Mouse (Mus musculus): ENCODE data around the gene Glrp1. TPM values are rescaled to one million over a fixed set of nuclear protein-coding genes. Genes with fewer than 3 reads are reported as not detected.

The Glrp1 gene
- polyA plus RNA-seq (2015; fragmentation: Nextera tagmentation; extraction: Ambion mirVana) = 0.21 and 0.28 TPM in 2 replicates

GRCm38 (mm10) chr1:88509789-88510188, at the start of gene Glrp1:
Gene Glrp1, minus strand, starts transcription at chr1:88510066.
- no peak within 1 kb of the TSS for H3K9ac ChIP-seq (ENCODE audit: low read length)
- H3K27ac ChIP-seq (ENCODE audit: low read length) = no peak within 1 kb of the TSS
- no peak for ATAC-seq (ENCODE audit: low read depth)
- no peak within 1 kb of the TSS for H3K4me2 ChIP-seq (ENCODE audit: low read depth, low read length)
- 55% methylated on average over 8 of the region's 8 CpGs for WGBS
- no peak within 1 kb of the TSS for H3K4me3 ChIP-seq (ENCODE audit: low read length)
- H3K4me1 ChIP-seq (replicated peaks; ENCODE audit: control insufficient read depth, insufficient read depth, low read length) = peaks cover 9% of the 10 kb centered on the region; the same call in 1 of the 2 replicates
- no peaks in the 10 kb centered on the region for H3K27me3 ChIP-seq (ENCODE audit: control insufficient read depth, insufficient read depth, low read depth, low read length)
- H3K9me3 ChIP-seq (ENCODE audit: control insufficient read depth, low read length) = no peaks in the 10 kb centered on the region
- no peaks in the 10 kb centered on the region for H3K36me3 ChIP-seq (ENCODE audit: control insufficient read depth, insufficient read depth, low read length)

GRCm38 (mm10) chr1:88559258-88559657, 49.4 kb upstream of the Glrp1 start:
- H3K4me1 ChIP-seq (replicated peaks; ENCODE audit: control insufficient read depth, insufficient read depth, low read length) = peaks cover 23% of the 10 kb centered on the region
- no peaks in the 10 kb centered on the region for H3K27me3 ChIP-seq (ENCODE audit: control insufficient read depth, insufficient read depth, low read depth, low read length)
- no peak overlapping the region; the same call in 1 of the 2 replicates for H3K9ac ChIP-seq (ENCODE audit: low read length)
- peak; percentile 79 for ATAC-seq (ENCODE audit: low read depth)
- 0 out of 2 replicates have a peak overlapping the region, but pooled peaks have one; percentile 27 for H3K27ac ChIP-seq (ENCODE audit: low read length)
- H3K36me3 ChIP-seq (ENCODE audit: control insufficient read depth, insufficient read depth, low read length) = no peaks in the 10 kb centered on the region
- H3K9me3 ChIP-seq (ENCODE audit: control insufficient read depth, low read length) = 0 out of 2 replicates have a peak, but pooled peaks cover 2% of the 10 kb centered on the region
- H3K4me2 ChIP-seq (ENCODE audit: low read depth, low read length) = peak overlapping the region; percentile 32; the same call in 1 of the 2 replicates
- 3% methylated on average over 7 of the region's 7 CpGs for WGBS
- H3K4me3 ChIP-seq (ENCODE audit: low read length) = no peak overlapping the region

GRCm38 (mm10) chr1:88558793-88559192, 48.9 kb upstream of the Glrp1 start:
- H3K9ac ChIP-seq (ENCODE audit: low read length) = no peak overlapping the region
- no peak overlapping the region for H3K4me3 ChIP-seq (ENCODE audit: low read length)
- no peak for ATAC-seq (ENCODE audit: low read depth)
- no peaks in the 10 kb centered on the region for H3K36me3 ChIP-seq (ENCODE audit: control insufficient read depth, insufficient read depth, low read length)
- H3K9me3 ChIP-seq (ENCODE audit: control insufficient read depth, low read length) = 0 out of 2 replicates have a peak, but pooled peaks cover 2% of the 10 kb centered on the region
- H3K27me3 ChIP-seq (ENCODE audit: control insufficient read depth, insufficient read depth, low read depth, low read length) = no peaks in the 10 kb centered on the region
- no peak overlapping the region for H3K4me2 ChIP-seq (ENCODE audit: low read depth, low read length)
- H3K4me1 ChIP-seq (replicated peaks; ENCODE audit: control insufficient read depth, insufficient read depth, low read length) = peaks cover 23% of the 10 kb centered on the region
- H3K27ac ChIP-seq (ENCODE audit: low read length) = no peak overlapping the region

- H3K4me1 ChIP-seq (replicated peaks; ENCODE audit: control insufficient read depth, insufficient read depth, low read length) = peaks cover 23% of the 10 kb centered on the region
These were observed 46.5 kb upstream of the Glrp1 start for GRCm38 (mm10) chr1:88556401-88556800.

DNA sequence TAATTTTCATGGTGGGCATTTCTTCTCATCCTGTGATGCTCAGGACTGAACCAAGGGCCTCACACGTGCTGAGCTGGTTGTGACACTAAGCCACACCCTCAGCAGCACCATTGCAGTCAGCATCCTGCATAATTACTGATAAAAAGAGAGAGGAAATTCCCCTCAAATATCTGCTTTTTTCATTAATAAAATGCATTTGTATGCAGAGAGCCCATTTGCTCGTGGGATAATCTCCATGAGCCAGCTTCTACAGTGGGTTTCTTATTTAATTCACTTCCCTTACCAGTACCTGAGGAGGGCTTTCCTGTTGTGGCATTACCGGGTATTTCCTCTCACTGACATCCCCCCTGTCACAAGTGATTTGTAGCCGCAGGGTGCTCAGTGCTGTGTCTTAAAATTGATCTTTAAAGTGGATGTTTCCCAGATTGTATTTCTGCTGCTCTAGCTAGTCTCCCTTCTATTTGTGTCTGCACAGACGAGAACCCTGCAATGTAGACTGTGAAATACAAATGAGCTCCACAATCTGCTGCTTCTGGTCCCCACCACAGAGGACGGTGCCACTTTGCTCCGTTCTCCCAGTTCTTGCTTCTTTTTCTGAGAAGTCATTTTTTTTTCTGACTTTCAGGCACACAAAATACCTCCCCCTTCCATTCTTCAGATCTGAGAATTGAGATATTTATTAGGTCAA, 43.8 kb upstream of the Glrp1 start:
- Histone ChIP-seq H3K4me3 (ENCODE audit: low read length) (no peak overlapping the region), H3K27ac (ENCODE audit: low read length) (no peak overlapping the region), H3K27me3 (ENCODE audit: control insufficient read depth, insufficient read depth, low read depth, low read length) (no peaks in the 10 kb centered on the region), H3K4me1 (replicated peaks; ENCODE audit: control insufficient read depth, insufficient read depth, low read length) (no peaks in the 10 kb centered on the region), H3K36me3 (ENCODE audit: control insufficient read depth, insufficient read depth, low read length) (no peaks in the 10 kb centered on the region), H3K4me2 (ENCODE audit: low read depth, low read length) (no peak overlapping the region), H3K9me3 (ENCODE audit: control insufficient read depth, low read length) (0 out of 2 replicates have a peak, but pooled peaks cover 2% of the 10 kb centered on the region), H3K9ac (ENCODE audit: low read length) (no peak overlapping the region)
- no peak for ATAC-seq (ENCODE audit: low read depth)
- 38% methylated on average over 7 of the region's 7 CpGs for WGBS

More at GRCm38 (mm10) chr1:88556401-88556800, 46.5 kb upstream of the Glrp1 start:
- ATAC-seq (ENCODE audit: low read depth) = no peak
- Histone ChIP-seq H3K27ac (ENCODE audit: low read length) (no peak overlapping the region), H3K36me3 (ENCODE audit: control insufficient read depth, insufficient read depth, low read length) (no peaks in the 10 kb centered on the region), H3K9me3 (ENCODE audit: control insufficient read depth, low read length) (0 out of 2 replicates have a peak, but pooled peaks cover 2% of the 10 kb centered on the region), H3K27me3 (ENCODE audit: control insufficient read depth, insufficient read depth, low read depth, low read length) (no peaks in the 10 kb centered on the region), H3K4me2 (ENCODE audit: low read depth, low read length) (no peak overlapping the region), H3K4me3 (ENCODE audit: low read length) (no peak overlapping the region), H3K9ac (ENCODE audit: low read length) (no peak overlapping the region)
- WGBS = 85% methylated on average over 11 of the region's 11 CpGs

GRCm38 (mm10) chr1:88549263-88549662, 39.4 kb upstream of the Glrp1 start:
- WGBS = 80% methylated on average over 1 of the region's 1 CpGs
- Histone ChIP-seq H3K4me3 (ENCODE audit: low read length) (no peak overlapping the region), H3K27me3 (ENCODE audit: control insufficient read depth, insufficient read depth, low read depth, low read length) (no peaks in the 10 kb centered on the region), H3K36me3 (ENCODE audit: control insufficient read depth, insufficient read depth, low read length) (no peaks in the 10 kb centered on the region), H3K9me3 (ENCODE audit: control insufficient read depth, low read length) (no peaks in the 10 kb centered on the region), H3K9ac (ENCODE audit: low read length) (no peak overlapping the region), H3K27ac (ENCODE audit: low read length) (no peak overlapping the region), H3K4me1 (replicated peaks; ENCODE audit: control insufficient read depth, insufficient read depth, low read length) (no peaks in the 10 kb centered on the region), H3K4me2 (ENCODE audit: low read depth, low read length) (no peak overlapping the region)
- no peak for ATAC-seq (ENCODE audit: low read depth)

DNA sequence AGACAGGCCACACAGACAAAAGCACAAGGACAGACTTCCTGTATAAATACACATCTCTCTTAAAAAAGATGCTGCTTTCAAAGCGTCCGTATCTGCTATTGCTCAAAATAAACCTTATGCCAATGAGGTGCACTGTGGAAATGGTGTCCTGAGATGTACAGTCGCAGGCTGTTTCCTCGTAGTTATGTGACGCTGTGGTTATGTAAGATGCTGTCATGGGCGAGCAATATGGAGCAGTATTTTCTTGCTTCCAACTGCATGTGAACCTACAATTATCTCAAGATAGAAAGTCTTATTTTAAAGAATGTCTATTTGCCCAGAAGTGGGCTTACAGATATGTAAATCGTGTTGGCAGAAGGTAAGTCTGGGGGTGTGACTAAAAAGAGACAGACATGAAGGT, 37.3 kb upstream of the Glrp1 start:
- H3K27ac ChIP-seq (ENCODE audit: low read length) = no peak overlapping the region
- no peaks in the 10 kb centered on the region for H3K9me3 ChIP-seq (ENCODE audit: control insufficient read depth, low read length)
- no peaks in the 10 kb centered on the region for H3K27me3 ChIP-seq (ENCODE audit: control insufficient read depth, insufficient read depth, low read depth, low read length)
- 67% methylated on average over 7 of the region's 7 CpGs for WGBS
- H3K4me2 ChIP-seq (ENCODE audit: low read depth, low read length) = no peak overlapping the region
- ATAC-seq (ENCODE audit: low read depth) = no peak
- H3K4me1 ChIP-seq (replicated peaks; ENCODE audit: control insufficient read depth, insufficient read depth, low read length) = no peaks in the 10 kb centered on the region
- H3K4me3 ChIP-seq (ENCODE audit: low read length) = no peak overlapping the region
- no peak overlapping the region for H3K9ac ChIP-seq (ENCODE audit: low read length)
- H3K36me3 ChIP-seq (ENCODE audit: control insufficient read depth, insufficient read depth, low read length) = no peaks in the 10 kb centered on the region

GRCm38 (mm10) chr1:88543608-88544007, 33.7 kb upstream of the Glrp1 start:
- H3K36me3 ChIP-seq (ENCODE audit: control insufficient read depth, insufficient read depth, low read length) = no peaks in the 10 kb centered on the region
- WGBS = 51% methylated on average over 4 of the region's 4 CpGs
- no peaks in the 10 kb centered on the region for H3K4me1 ChIP-seq (replicated peaks; ENCODE audit: control insufficient read depth, insufficient read depth, low read length)
- H3K27me3 ChIP-seq (ENCODE audit: control insufficient read depth, insufficient read depth, low read depth, low read length) = no peaks in the 10 kb centered on the region
- H3K4me2 ChIP-seq (ENCODE audit: low read depth, low read length) = no peak overlapping the region
- ATAC-seq (ENCODE audit: low read depth) = no peak
- no peak overlapping the region for H3K27ac ChIP-seq (ENCODE audit: low read length)
- H3K4me3 ChIP-seq (ENCODE audit: low read length) = no peak overlapping the region
- H3K9me3 ChIP-seq (ENCODE audit: control insufficient read depth, low read length) = no peaks in the 10 kb centered on the region
- no peak overlapping the region for H3K9ac ChIP-seq (ENCODE audit: low read length)

DNA sequence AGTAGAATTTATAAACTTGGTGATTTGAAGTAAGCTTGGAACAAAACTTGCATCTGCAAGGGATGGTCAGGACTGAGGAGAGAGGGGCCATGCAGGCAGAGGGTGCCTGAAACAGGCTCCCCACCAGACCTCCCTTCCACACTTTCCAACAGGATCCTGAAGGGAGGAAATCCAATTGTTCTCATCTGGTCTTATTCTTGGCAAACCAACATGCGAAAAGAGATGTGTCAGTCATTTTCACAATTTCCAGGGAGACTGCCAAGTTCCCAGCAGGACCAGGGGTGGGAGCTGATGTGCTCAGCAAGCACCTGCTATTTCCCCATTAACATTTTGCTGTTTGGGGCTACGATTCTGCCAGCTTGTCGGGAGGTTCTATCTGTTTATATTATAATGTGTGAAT, 30.0 kb upstream of the Glrp1 start:
- Histone ChIP-seq H3K36me3 (ENCODE audit: control insufficient read depth, insufficient read depth, low read length) (no peaks in the 10 kb centered on the region), H3K27me3 (ENCODE audit: control insufficient read depth, insufficient read depth, low read depth, low read length) (no peaks in the 10 kb centered on the region), H3K9ac (ENCODE audit: low read length) (no peak overlapping the region), H3K4me2 (ENCODE audit: low read depth, low read length) (no peak overlapping the region), H3K9me3 (ENCODE audit: control insufficient read depth, low read length) (no peaks in the 10 kb centered on the region), H3K27ac (ENCODE audit: low read length) (no peak overlapping the region), H3K4me3 (ENCODE audit: low read length) (no peak overlapping the region), H3K4me1 (replicated peaks; ENCODE audit: control insufficient read depth, insufficient read depth, low read length) (no peaks in the 10 kb centered on the region)
- WGBS = 39% methylated on average over 3 of the region's 3 CpGs
- ATAC-seq (ENCODE audit: low read depth) = no peak

Data from lung, embryonic 16.5 days (tissue).